Mouse (Mus musculus) left cerebral cortex, adult 2 months (tissue): Measurements from ENCODE around the gene Sppl2b. TPM values are rescaled to one million over a fixed set of nuclear protein-coding genes. Genes with fewer than 3 reads are reported as not detected.

Source experiments
- DNase-seq, 2 experiments: peaks; one replicate each; pipeline ENCODE4 v3.0.0; 2021 to 2022; ENCODE audit warnings: low spot score in 2 of 2, mixed read lengths in 1 of 2; ENCODE audit errors: extremely low spot score in 1 of 2
- H3K27ac ChIP-seq: fragments of 200-600 bp; 2 replicates; pipeline ENCODE4 v1.8.1; 2022
- H3K4me3 ChIP-seq: fragments of 200-600 bp; 2 replicates; pipeline ENCODE4 v1.8.1; 2022
- CTCF ChIP-seq: fragments of 200-600 bp; IDR thresholded peaks from 2 replicates; pipeline ENCODE4 v1.8.1; 2022; ENCODE audit warnings: antibody characterized with exemption, mild to moderate bottlenecking, moderate library complexity
- intact Hi-C: fragments of 180-260 bp; cut with DNase I; formaldehyde crosslinking; loops from one replicate; pipeline ENCODE4 v1.15.1; 2025
- long read RNA-seq, 2 experiments: library from polyadenylated mRNA; stranded (forward); transcript quantifications; one replicate each; pipeline ENCODE4 v2.0.0; 2021; ENCODE audit warnings: borderline mapping rate in 2 of 2
- total RNA-seq, 2 experiments: library from RNA; stranded (reverse); gene quantifications; 2 replicates each; pipeline ENCODE4 v1.2.3; 2021

Gene Sppl2b
- 10 to 100 TPM; 55.6 to 62.5 TPM for total RNA-seq
- long read RNA-seq, experiment 1, transcript Sppl2b-201 (15 exons, 2,869 nt) = major isoform, 39 of 109 reads
- long read RNA-seq, experiment 1, partial matches to known transcripts = 17 of 109 reads
- long read RNA-seq, experiment 1, other reads (novel, unspliced or antisense) = 52 of 109 reads
- long read RNA-seq, experiment 2, transcript Sppl2b-201 (15 exons, 2,869 nt) = major isoform, 15 of 81 reads
- long read RNA-seq, experiment 2, partial matches to known transcripts = 21 of 81 reads
- long read RNA-seq, experiment 2, other reads (novel, unspliced or antisense) = 44 of 81 reads

- peak; percentile 97 to 99 for DNase-seq
- intact Hi-C loops = loop anchor here (1.0 kb wide), 1 partner anchor 29 kb away; the partner anchor contains the start of gene Oaz1
- no peak for TF ChIP-seq CTCF
Observed at GRCm38 (mm10) chr10:80854913-80855748, at the start of gene Sppl2b, which contains the start of gene Lsm7. Sppl2b (plus strand) TSS chr10:80855275. Lsm7 (minus strand) TSS chr10:80855209.

DNA sequence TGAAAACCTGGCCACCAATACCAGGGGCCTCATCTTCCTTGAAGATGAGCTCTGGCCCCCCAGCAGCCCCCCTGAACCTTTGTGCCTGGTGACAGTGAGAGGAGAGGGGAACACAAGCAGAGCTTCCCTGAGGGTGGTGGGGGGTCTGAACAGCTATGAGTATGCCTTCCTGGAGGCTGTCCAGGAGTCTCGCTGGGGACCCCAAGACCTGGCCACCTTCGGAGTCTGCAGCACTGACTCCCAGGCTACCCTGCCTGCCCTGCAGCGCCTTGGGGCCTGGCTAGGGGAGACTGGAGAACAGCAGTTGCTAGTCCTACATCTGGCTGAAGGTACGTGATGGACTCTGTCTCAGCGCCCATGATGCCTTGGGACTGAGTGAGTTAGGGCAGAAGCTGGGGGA, 49.8 kb upstream of the Sppl2b start:
- no peak overlapping the region for H3K4me3 ChIP-seq
- intact Hi-C loops = loop anchor here (5.0 kb wide), 2 partner anchors 58 to 72 kb away; no protein-coding TSS in a partner anchor
- no peak for DNase-seq
- TF ChIP-seq CTCF = no peak
- H3K27ac ChIP-seq = no peak overlapping the region

More at GRCm38 (mm10) chr10:80854913-80855748, at the start of gene Sppl2b, which contains the start of gene Lsm7:
- Histone ChIP-seq H3K27ac (peak within 1 kb of the TSS; percentile 82), H3K4me3 (peak within 1 kb of the TSS; percentile 98)

DNA sequence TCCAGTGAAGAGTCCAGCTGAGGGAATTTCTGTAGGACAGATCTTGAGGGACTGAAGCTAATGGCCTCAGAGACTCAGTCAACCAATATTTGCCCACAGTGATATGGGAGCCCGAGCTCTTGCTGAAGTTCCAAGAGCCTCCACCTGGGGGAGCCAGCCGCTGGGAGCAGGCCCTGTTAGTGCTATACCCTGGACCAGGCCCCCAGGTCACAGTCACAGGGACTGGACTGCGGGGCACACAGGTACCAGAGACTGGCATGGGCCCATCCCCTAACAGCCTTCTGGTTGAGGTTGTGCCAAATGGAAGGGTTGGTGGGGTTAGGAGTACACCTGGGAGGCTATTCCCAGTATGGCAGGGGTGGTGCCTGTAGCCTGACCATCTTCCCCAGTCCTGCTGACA, 49.1 kb upstream of the Sppl2b start:
- intact Hi-C loops = loop anchor here (5.0 kb wide), 2 partner anchors 59 to 71 kb away; no protein-coding TSS in a partner anchor
- H3K27ac ChIP-seq = peak overlapping the region; percentile 94
- TF ChIP-seq CTCF = peak; percentile 90
- DNase-seq = peak; percentile 68 to 77
- H3K4me3 ChIP-seq = no peak overlapping the region

GRCm38 (mm10) chr10:80806341-80807056, 48.6 kb upstream of the Sppl2b start:
- intact Hi-C loops = loop anchor here (5.0 kb wide), 2 partner anchors 59 to 71 kb away; no protein-coding TSS in a partner anchor
- TF ChIP-seq CTCF = no peak
- H3K27ac ChIP-seq = peak overlapping the region; percentile 94
- peak overlapping the region; percentile 50 for H3K4me3 ChIP-seq
- DNase-seq = no peak

GRCm38 (mm10) chr10:80807057-80807627, 47.9 kb upstream of the Sppl2b start:
- intact Hi-C loops = loop anchor here (5.0 kb wide), 2 partner anchors 60 to 70 kb away; no protein-coding TSS in a partner anchor
- Histone ChIP-seq H3K4me3 (peak overlapping the region; percentile 50), H3K27ac (peak overlapping the region; percentile 94)
- TF ChIP-seq CTCF = no peak
- DNase-seq = peak; percentile 86 to 87

DNA sequence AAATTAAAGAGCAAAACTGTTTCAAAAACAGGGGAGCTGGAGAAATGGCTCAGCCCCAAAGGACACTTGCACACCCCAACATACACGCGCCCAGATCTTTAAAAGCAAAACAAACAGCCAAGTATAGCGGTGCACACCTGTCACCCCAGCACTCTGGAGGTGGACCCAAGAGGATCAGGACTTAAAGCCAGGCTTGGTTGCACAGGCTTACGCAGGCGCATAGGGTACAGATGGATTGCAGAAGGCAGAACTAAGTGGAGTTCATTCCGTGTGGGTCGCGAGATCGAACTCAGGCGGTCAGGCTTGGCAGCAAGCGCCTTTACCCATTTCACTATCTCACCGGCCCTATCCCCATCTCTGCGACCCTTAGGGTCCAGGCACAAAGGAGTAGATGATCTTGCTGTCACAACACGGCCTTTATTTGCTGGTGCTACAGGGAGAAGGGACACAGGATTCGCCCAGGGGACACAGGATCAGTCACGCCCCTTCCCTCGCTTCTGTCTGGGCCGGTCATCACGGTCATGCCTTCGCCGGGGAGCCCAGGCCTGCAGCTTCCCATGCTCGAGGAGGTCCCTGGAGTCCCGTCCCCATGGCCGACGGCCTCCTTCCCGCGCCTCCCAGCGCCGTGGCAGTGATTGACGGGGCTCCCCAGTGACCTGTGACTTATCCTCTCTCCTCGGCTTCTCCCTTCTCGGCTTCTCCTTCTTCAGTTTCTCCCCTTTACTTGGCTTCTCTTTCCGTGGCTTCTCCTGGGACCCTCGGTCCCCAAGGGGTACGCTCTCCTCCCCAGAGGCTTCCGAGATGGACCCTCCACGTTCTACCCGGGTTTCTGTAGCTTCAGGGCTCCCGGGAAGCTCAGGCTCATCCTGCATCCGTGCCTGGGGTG, 46.7 kb upstream of the Sppl2b start:
- intact Hi-C loops = loop anchor here (5.0 kb wide), 2 partner anchors 61 to 69 kb away; no protein-coding TSS in a partner anchor
- Histone ChIP-seq H3K27ac (peak overlapping the region; percentile 94), H3K4me3 (peak overlapping the region; percentile 37)
- no peak for TF ChIP-seq CTCF
- DNase-seq = no peak

DNA sequence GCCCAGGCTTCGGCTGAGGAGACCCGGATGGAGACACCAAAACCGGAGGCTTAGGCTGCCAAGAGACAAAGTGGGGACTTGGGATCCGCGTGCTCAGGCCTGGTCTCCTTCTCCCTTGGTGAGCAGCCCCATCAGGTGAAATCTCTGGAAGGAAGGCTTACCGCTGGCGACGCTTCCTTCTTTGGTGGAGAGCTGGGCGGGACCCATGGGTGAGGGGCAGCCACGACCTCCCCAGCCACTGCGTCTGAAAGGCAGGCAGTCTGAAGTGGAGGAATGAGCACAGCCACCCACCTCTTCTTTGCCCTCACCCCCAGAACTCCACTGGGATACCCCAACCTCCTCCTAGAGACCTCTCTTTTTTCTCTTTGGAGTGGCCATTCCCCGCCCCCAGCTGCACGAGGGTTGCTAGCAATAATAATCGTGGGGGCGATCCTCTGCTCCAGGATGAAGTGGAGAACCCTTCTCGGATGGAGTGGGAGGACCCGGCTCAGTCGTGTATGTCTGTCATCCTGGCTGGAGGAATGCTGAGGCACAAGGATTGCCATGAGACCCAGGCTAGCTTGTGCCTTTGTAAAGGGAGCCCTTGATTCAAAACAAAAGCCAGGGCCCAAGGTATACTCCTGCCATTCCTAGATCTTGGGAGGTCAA, 46.0 kb upstream of the Sppl2b start:
- peak in 1 of 2 experiments; percentile 45 for DNase-seq
- intact Hi-C loops = loop anchor here (5.0 kb wide), 2 partner anchors 62 to 68 kb away; no protein-coding TSS in a partner anchor
- TF ChIP-seq CTCF = no peak
- peak overlapping the region; percentile 37 for H3K4me3 ChIP-seq
- peak overlapping the region; percentile 94 for H3K27ac ChIP-seq

- intact Hi-C loops = no loop called here
- no peak for TF ChIP-seq CTCF
- Histone ChIP-seq H3K27ac (no peak overlapping the region; the same call in 1 of the 2 replicates), H3K4me3 (no peak overlapping the region)
- DNase-seq = no peak
Observed at GRCm38 (mm10) chr10:80810084-80810483, 45.0 kb upstream of the Sppl2b start.

DNA sequence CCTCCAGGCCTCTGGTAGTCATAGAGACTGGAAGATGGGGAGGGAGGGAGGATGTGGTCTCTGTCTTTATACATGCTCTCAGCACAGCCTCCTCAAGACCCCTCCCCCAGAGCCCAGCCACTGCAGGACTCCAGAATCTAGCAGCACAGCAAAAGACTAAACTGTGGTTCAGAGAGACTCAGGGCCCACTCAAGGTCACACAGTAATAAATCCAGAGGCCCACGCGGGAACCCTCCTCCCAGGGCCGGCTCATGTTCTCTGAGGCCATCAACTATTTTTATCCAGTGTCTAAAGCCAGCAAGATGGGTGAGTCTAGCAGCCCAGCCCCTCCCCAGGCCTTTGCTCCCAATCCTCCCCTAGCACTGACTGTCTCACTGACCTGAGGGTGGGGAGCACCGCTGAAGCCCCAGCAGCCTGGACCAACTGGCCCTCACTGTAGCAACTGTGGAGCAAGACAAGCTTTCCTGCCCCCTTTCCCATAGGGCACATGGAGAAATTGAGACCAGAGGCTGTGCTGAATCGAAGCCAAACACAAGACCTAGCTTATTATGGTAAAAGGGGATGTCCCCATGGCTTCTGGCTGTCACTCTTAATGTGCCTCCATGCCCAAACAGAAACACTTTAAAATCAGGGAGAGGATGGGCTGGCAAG, 42.6 kb upstream of the Sppl2b start:
- H3K4me3 ChIP-seq = no peak overlapping the region
- intact Hi-C loops = no loop called here
- no peak overlapping the region for H3K27ac ChIP-seq
- no peak for DNase-seq
- TF ChIP-seq CTCF = no peak
